ENCODE assay signal across 24 mouse cellular contexts in genomic region chr1:167969985-167970384, GRCm38 (mm10).
DNase-seq lines count a peak whose midpoint lies in the region; ATAC-seq and TF ChIP-seq lines count a peak whose summit lies in the region.
"Had no signal": no experiment of that assay in that cellular context is flagged by ENCODE, and none has a peak within 500 bp of the region (broad histone marks: within the 10 kb centered on the region; RNA-seq: fewer than 3 reads in every experiment).

No protein-coding gene starts in this region.

- H3K9me3 ChIP-seq in hindbrain, postnatal 0 days (ENCODE audit: low read length): no peaks in the 10 kb centered on the region
- H3K9me3 ChIP-seq in hindbrain, embryonic 10.5 days: no peaks in the 10 kb centered on the region
- H3K9me3 ChIP-seq in midbrain, embryonic 12.5 days: no peaks in the 10 kb centered on the region
- H3K9me3 ChIP-seq in midbrain, embryonic 15.5 days: no peaks in the 10 kb centered on the region
- H3K9me3 ChIP-seq: embryonic facial prominence, embryonic 15.5 days; heart, embryonic 12.5 days; hindbrain, embryonic 13.5 days; intestine, embryonic 15.5 days; liver, embryonic 13.5 days; megakaryocyte, embryonic 14.5 days; neural tube, embryonic 13.5 days had no signal

- peak; percentile 19 for DNase-seq in cerebellum, adult 9-11 months
- no peak for DNase-seq in cerebellum, postnatal 10 days
- peak; percentile 14 for DNase-seq in hindbrain, postnatal 0 days (ENCODE audit: low spot score)
- no peak for DNase-seq in hindbrain, embryonic 10.5 days (ENCODE audit: low spot score)
- DNase-seq: adrenal gland, adult 2 months; gastrocnemius, postnatal 10 days; kidney, adult 8-10 months; liver, embryonic 13.5 days; retina, postnatal 1 day; right cerebral cortex, postnatal 25 days; spleen, adult 18-20 months had no signal

- H3K27me3 ChIP-seq in hindbrain, postnatal 0 days (ENCODE audit: insufficient read depth, low read length): no peaks in the 10 kb centered on the region
- H3K27me3 ChIP-seq in hindbrain, embryonic 10.5 days (ENCODE audit: insufficient read depth, poor library complexity, severe bottlenecking): no peaks in the 10 kb centered on the region
- H3K27me3 ChIP-seq in midbrain, embryonic 12.5 days: peaks cover 12% of the 10 kb centered on the region
- no peaks in the 10 kb centered on the region for H3K27me3 ChIP-seq in midbrain, embryonic 15.5 days (replicated peaks)
- H3K27me3 ChIP-seq: embryonic facial prominence, embryonic 15.5 days; heart, embryonic 12.5 days; intestine, embryonic 15.5 days; liver, embryonic 13.5 days; megakaryocyte, embryonic 14.5 days had no signal

- H3K9ac ChIP-seq in hindbrain, postnatal 0 days (replicated peaks; ENCODE audit: low read length): no peak overlapping the region
- no peak overlapping the region for H3K9ac ChIP-seq in midbrain, embryonic 12.5 days (replicated peaks)
- no peak overlapping the region for H3K9ac ChIP-seq in midbrain, embryonic 15.5 days
- H3K9ac ChIP-seq: embryonic facial prominence, embryonic 15.5 days; heart, embryonic 12.5 days; hindbrain, embryonic 13.5 days; intestine, embryonic 15.5 days; liver, embryonic 13.5 days; neural tube, embryonic 13.5 days had no signal

- no peak for ATAC-seq in hindbrain, postnatal 0 days
- peak; percentile 30; the same call in 1 of the 2 replicates for ATAC-seq in midbrain, embryonic 12.5 days (ENCODE audit: low FRiP score, low read depth)
- ATAC-seq in midbrain, embryonic 15.5 days (replicated peaks): no peak
- ATAC-seq in monocyte, adult 5-6 weeks (replicated peaks; ENCODE audit: insufficient number of reproducible peaks, low FRiP score, low TSS enrichment, poor library complexity, severe bottlenecking): no peak
- ATAC-seq: intestine, embryonic 15.5 days; Patski had no signal

- no peaks in the 10 kb centered on the region for H3K4me1 ChIP-seq in hindbrain, postnatal 0 days (ENCODE audit: insufficient read depth, low read length)
- peaks cover 10% of the 10 kb centered on the region; the same call in 1 of the 2 replicates for H3K4me1 ChIP-seq in hindbrain, embryonic 10.5 days (replicated peaks)
- peaks cover 8% of the 10 kb centered on the region for H3K4me1 ChIP-seq in midbrain, embryonic 12.5 days
- H3K4me1 ChIP-seq in midbrain, embryonic 15.5 days: no peaks in the 10 kb centered on the region
- H3K4me1 ChIP-seq: embryonic facial prominence, embryonic 15.5 days; heart, embryonic 12.5 days; intestine, embryonic 15.5 days; liver, embryonic 13.5 days; megakaryocyte, embryonic 14.5 days had no signal

- no peak for TF ChIP-seq CTCF in hindbrain, postnatal 0 days (IDR thresholded peaks at IDR 0.05; ENCODE audit: low read depth)

- 31% methylated on average over 5 of the region's 5 CpGs for WGBS in hindbrain, postnatal 0 days
- 41% methylated on average over 5 of the region's 5 CpGs for WGBS in hindbrain, embryonic 10.5 days
- 39% methylated on average over 5 of the region's 5 CpGs for WGBS in midbrain, embryonic 12.5 days
- WGBS in midbrain, embryonic 15.5 days: 22% methylated on average over 5 of the region's 5 CpGs

- no peak overlapping the region for H3K27ac ChIP-seq in hindbrain, postnatal 0 days
- no peak overlapping the region for H3K27ac ChIP-seq in hindbrain, embryonic 10.5 days
- no peak overlapping the region for H3K27ac ChIP-seq in midbrain, embryonic 12.5 days (replicated peaks)
- H3K27ac ChIP-seq in midbrain, embryonic 15.5 days: no peak overlapping the region
- H3K27ac ChIP-seq: embryonic facial prominence, embryonic 15.5 days; hindbrain, embryonic 13.5 days; intestine, embryonic 15.5 days; left cerebral cortex, adult 2 months; liver, embryonic 13.5 days; neural tube, embryonic 13.5 days had no signal

- H3K36me3 ChIP-seq in hindbrain, postnatal 0 days (ENCODE audit: insufficient read depth, low read length): no peaks in the 10 kb centered on the region
- H3K36me3 ChIP-seq in hindbrain, embryonic 10.5 days: no peaks in the 10 kb centered on the region
- no peaks in the 10 kb centered on the region for H3K36me3 ChIP-seq in midbrain, embryonic 12.5 days
- no peaks in the 10 kb centered on the region for H3K36me3 ChIP-seq in midbrain, embryonic 15.5 days (replicated peaks)
- H3K36me3 ChIP-seq: embryonic facial prominence, embryonic 15.5 days; G1E; heart, embryonic 12.5 days; hindbrain, embryonic 13.5 days; intestine, embryonic 15.5 days; liver, embryonic 13.5 days; neural tube, embryonic 13.5 days had no signal

- no peak overlapping the region for H3K4me3 ChIP-seq in hindbrain, postnatal 0 days (ENCODE audit: low read length)
- H3K4me3 ChIP-seq in hindbrain, embryonic 10.5 days: no peak overlapping the region
- no peak overlapping the region for H3K4me3 ChIP-seq in midbrain, embryonic 12.5 days
- H3K4me3 ChIP-seq in midbrain, embryonic 15.5 days: no peak overlapping the region
- H3K4me3 ChIP-seq: embryonic facial prominence, embryonic 15.5 days; heart, embryonic 12.5 days; hindbrain, embryonic 13.5 days; intestine, embryonic 15.5 days; left cerebral cortex, adult 2 months; liver, embryonic 13.5 days; megakaryocyte, embryonic 14.5 days; myocyte; neural tube, embryonic 13.5 days had no signal

- no peak overlapping the region for H3K4me2 ChIP-seq in hindbrain, postnatal 0 days (ENCODE audit: low read depth, low read length)
- H3K4me2 ChIP-seq in midbrain, embryonic 12.5 days (replicated peaks): no peak overlapping the region
- H3K4me2 ChIP-seq in midbrain, embryonic 15.5 days: no peak overlapping the region
- H3K4me2 ChIP-seq: embryonic facial prominence, embryonic 15.5 days; heart, embryonic 12.5 days; hindbrain, embryonic 13.5 days; intestine, embryonic 15.5 days; liver, embryonic 13.5 days; neural tube, embryonic 13.5 days had no signal

Comparison
In these comparisons a context has a peak if more than half of its experiments do, and no peak if none do; other contexts are left out.
1. DNase-seq: peak in cerebellum, adult 9-11 months (single experiment) and hindbrain, postnatal 0 days (single experiment); none in cerebellum, postnatal 10 days (0 of 2) and hindbrain, embryonic 10.5 days (single experiment).